Mouse (Mus musculus) kidney, embryonic 14.5 days (tissue): ENCODE data around the gene Samd11. TPM values are rescaled to one million over a fixed set of nuclear protein-coding genes. Genes with fewer than 3 reads are reported as not detected.

Source experiments
- ATAC-seq: fragments of 200-750 bp; cut with Nextera tagmentation; 2 replicates; pipeline ENCODE4 v1.8.0; 2017; ENCODE audit warnings: moderate number of reproducible peaks, mild to moderate bottlenecking, moderate TSS enrichment, moderate library complexity; ENCODE audit not compliant: low FRiP score, low TSS enrichment
- H3K27ac ChIP-seq: fragments of 300-500 bp; sonication (generic); 2 replicates; pipeline ENCODE4 v1.5.1; 2014; ENCODE audit warnings: low read depth, mild to moderate bottlenecking, low read length, moderate library complexity, mixed read lengths
- H3K27me3 ChIP-seq: fragments of 300-500 bp; sonication (generic); 2 replicates; pipeline ENCODE4 v1.6.1; 2014; ENCODE audit warnings: mild to moderate bottlenecking, low read length; ENCODE audit not compliant: control insufficient read depth, insufficient read depth
- H3K36me3 ChIP-seq: fragments of 300-500 bp; sonication (generic); 2 replicates; pipeline ENCODE4 v1.6.1; 2014; ENCODE audit warnings: low read length, mixed read lengths; ENCODE audit not compliant: control insufficient read depth, insufficient read depth
- H3K4me1 ChIP-seq: fragments of 300-500 bp; sonication (generic); 2 replicates; pipeline ENCODE4 v1.6.1; 2014; ENCODE audit warnings: low read length, mixed read lengths; ENCODE audit not compliant: control insufficient read depth, insufficient read depth
- H3K4me2 ChIP-seq: fragments of 300-500 bp; sonication (generic); replicated peaks from 2 replicates; pipeline ENCODE4 v1.6.1; 2014; ENCODE audit warnings: low read depth, mild to moderate bottlenecking, low read length
- H3K4me3 ChIP-seq: fragments of 300-500 bp; sonication (generic); 2 replicates; pipeline ENCODE4 v1.5.1; 2014; ENCODE audit warnings: mild to moderate bottlenecking, low read length
- H3K9ac ChIP-seq: fragments of 300-500 bp; sonication (generic); 2 replicates; pipeline ENCODE4 v1.6.1; 2014; ENCODE audit warnings: low read depth, mild to moderate bottlenecking, low read length, moderate library complexity
- H3K9me3 ChIP-seq: fragments of 300-500 bp; sonication (generic); 2 replicates; pipeline ENCODE4 v1.6.1; 2016; ENCODE audit warnings: low read length; ENCODE audit not compliant: control insufficient read depth
- WGBS: fragments of 180-500 bp; shearing (Covaris S2); extraction: QIAGEN DNeasy Blood & Tissue Kit; methylation state at CpG from one replicate; pipeline ENCODE4 v1.1.7; 2014; 5-methylcytosine and 5-hydroxymethylcytosine counted together
- polyA plus RNA-seq: library from polyadenylated mRNA; unstranded; fragments of >200 nt; fragmentation: Nextera tagmentation; extraction: Ambion mirVana; gene quantifications from 2 replicates; pipeline ENCODE4 v1.2.1, GENCODE M21; 2014

The Samd11 gene
- 0.18 and 0.20 TPM in 2 replicates for polyA plus RNA-seq

DNA sequence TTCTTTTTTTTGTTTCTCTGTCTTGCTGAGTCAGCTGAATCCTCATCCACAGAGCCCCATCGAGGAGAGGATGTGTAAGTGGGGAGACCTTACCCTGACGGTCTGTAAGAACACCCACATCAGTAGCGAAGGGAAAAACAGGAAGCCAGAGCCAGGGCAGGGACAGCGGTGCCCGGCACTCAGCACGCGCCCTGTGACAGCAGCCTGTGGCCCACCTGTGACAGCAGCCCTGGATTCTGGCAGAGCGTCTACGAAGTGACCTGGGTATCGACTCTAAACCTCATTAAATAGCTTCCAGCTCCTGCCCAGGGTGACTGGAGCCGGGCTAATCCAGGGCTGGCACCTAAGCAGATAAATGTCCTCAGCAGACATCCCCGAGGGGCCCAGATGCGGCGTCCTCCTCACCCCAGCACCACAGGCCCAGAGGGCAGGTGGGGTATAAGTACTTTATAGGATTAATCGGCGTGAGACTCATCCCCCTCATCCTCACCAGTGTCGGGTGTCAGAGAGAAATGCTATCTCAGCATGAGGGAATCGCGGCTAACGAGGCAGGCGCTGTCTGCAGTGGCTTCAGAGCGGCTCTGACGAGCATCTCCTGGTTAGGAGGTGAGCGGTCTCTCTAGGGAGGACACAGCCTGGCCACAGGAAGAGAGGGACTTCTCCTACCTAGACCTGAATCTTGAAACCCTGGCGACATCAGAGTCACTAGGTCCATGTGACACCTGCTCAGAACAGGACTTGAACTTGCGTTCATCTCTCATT, at the start of gene Samd11:
Gene Samd11, minus strand, starts transcription at position 580 of the 762 bp plus-strand sequence.
- Histone ChIP-seq H3K4me2 (peak within 1 kb of the TSS; percentile 6; the same call in 1 of the 2 replicates), H3K4me1 (peaks cover 13% of the 10 kb centered on the region; the same call in 1 of the 2 replicates), H3K27me3 (peaks cover 27% of the 10 kb centered on the region), H3K27ac (no peak within 1 kb of the TSS), H3K9me3 (no peaks in the 10 kb centered on the region), H3K4me3 (peak within 1 kb of the TSS; percentile 15), H3K36me3 (no peaks in the 10 kb centered on the region), H3K9ac (peak within 1 kb of the TSS; percentile 4; the same call in 1 of the 2 replicates)
- ATAC-seq = peak; percentile 67
- WGBS = 3% methylated on average over 26 of the region's 26 CpGs

DNA sequence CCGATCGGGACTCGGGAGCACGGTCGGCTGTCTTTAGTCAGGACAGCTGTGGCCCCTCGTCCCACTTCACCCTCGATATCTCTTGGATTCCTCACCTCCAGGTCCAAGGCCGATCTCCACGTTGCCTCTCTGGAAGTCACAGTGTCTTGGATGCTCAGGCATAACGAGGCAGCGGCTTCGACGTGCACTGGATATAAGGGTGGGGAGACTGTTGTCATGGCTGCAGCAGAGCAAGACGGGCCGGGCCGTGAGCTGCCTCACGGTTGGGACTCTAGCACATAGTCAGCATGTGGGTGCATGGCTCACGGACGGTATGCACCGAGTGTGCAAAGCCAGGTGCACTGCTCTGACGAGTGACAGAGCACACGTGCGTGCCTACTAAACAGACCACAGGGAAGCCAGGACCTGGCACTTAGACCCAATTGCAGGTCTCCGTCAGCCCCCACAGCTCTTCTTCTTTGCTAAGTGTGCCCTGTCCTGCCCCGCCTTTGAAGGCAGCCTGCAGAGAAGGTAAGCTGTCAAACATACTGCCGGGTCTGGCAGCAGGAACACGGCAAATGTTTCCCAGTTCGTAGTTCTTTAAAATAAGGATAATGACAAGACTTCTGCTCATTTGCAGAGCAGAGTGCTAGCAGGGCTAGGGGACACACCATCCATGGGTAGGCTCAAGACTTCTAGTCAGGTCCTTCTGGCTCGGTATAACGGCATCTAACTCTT, 938 bp downstream of the Samd11 start:
- no peaks in the 10 kb centered on the region for H3K36me3 ChIP-seq
- peak; percentile 45; the same call in 1 of the 2 replicates for ATAC-seq
- H3K27me3 ChIP-seq = peaks cover 27% of the 10 kb centered on the region
- H3K9ac ChIP-seq = peak overlapping the region; percentile 4; the same call in 1 of the 2 replicates
- H3K4me3 ChIP-seq = peak overlapping the region; percentile 15
- H3K4me1 ChIP-seq = peaks cover 13% of the 10 kb centered on the region; the same call in 1 of the 2 replicates
- H3K9me3 ChIP-seq = no peaks in the 10 kb centered on the region
- H3K4me2 ChIP-seq = peak overlapping the region; percentile 6; the same call in 1 of the 2 replicates
- 2% methylated on average over 30 of the region's 30 CpGs for whole genome bisulfite sequencing
- H3K27ac ChIP-seq = no peak overlapping the region

DNA sequence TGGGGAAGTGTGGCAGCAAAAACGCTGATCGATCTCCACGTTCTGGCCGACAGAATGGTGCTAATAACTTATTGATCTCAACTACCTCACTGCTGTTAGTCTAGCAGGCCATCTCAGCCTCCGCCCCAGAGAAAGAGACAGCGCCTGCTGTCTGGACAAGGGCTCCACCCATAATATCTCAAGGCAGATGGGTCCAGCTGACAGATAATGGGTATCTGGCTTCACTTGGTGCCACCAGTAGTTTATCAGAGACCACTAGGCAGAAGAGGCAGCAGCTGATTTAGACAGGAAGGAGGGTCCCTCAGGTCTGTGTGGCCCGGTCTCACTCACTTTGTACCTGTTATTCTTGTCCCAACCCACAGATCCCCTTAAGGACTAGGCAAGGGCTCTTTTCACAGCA, 2.4 kb downstream of the Samd11 start:
- H3K4me3 ChIP-seq = no peak overlapping the region
- peaks cover 27% of the 10 kb centered on the region for H3K27me3 ChIP-seq
- H3K4me1 ChIP-seq = peaks cover 13% of the 10 kb centered on the region; the same call in 1 of the 2 replicates
- no peak overlapping the region for H3K27ac ChIP-seq
- H3K9ac ChIP-seq = no peak overlapping the region
- H3K4me2 ChIP-seq = no peak overlapping the region
- WGBS = 37% methylated on average over 7 of the region's 7 CpGs
- H3K9me3 ChIP-seq = no peaks in the 10 kb centered on the region
- 0 out of 2 replicates have a peak, but pooled peaks have one; percentile 13 for ATAC-seq
- H3K36me3 ChIP-seq = peaks cover 13% of the 10 kb centered on the region

DNA sequence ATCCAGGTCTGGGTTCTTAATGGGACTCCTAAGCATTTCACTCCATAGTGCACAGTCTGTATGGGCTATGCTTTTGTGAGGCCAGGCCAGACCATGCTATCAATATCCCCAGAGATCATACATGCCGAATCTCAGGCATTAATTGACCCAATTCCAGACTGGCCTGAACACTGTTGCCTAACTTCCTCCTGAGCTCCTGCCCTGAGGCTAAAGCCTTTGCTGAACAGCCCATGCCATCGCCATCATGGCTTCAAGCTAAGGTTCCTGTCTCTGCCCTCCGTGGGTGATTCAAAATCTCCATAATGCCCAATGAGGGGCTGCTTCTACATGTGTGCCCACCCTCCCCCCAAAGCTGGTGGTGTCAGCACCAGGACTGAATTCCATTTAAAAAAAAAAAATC, 2.8 kb downstream of the Samd11 start:
- Histone ChIP-seq H3K27me3 (peaks cover 27% of the 10 kb centered on the region), H3K36me3 (peaks cover 17% of the 10 kb centered on the region), H3K9me3 (no peaks in the 10 kb centered on the region), H3K4me3 (no peak overlapping the region), H3K9ac (no peak overlapping the region), H3K27ac (no peak overlapping the region), H3K4me2 (no peak overlapping the region), H3K4me1 (peaks cover 13% of the 10 kb centered on the region; the same call in 1 of the 2 replicates)
- ATAC-seq = no peak
- 41% methylated on average over 3 of the region's 3 CpGs for WGBS

GRCm38 (mm10) chr4:156252140-156252539, 3.3 kb downstream of the Samd11 start:
- no peak for ATAC-seq

DNA sequence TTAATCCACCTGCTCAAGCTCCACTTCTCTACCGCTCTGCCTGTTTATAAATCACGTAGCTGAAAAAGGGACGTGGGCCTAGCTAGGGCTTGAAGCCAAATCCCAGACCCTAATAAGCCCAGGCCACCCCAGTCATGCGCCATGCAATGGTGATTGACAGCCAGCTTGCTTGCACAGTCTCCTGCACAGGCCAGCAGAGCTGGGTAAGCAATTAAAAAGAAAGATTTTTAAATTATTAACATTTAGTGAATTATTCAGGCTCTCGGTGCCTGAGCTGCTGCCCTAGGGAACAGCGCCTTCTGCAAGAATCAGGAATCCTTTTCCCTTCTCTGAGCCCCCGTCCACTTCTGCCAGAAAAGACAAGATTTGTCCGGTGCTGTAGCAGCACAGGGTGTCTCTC, 4.4 kb downstream of the Samd11 start:
- WGBS = 63% methylated on average over 8 of the region's 8 CpGs
- Histone ChIP-seq H3K36me3 (peaks cover 32% of the 10 kb centered on the region), H3K4me2 (no peak overlapping the region), H3K4me3 (no peak overlapping the region), H3K9ac (no peak overlapping the region), H3K27ac (no peak overlapping the region), H3K4me1 (peaks cover 13% of the 10 kb centered on the region; the same call in 1 of the 2 replicates), H3K9me3 (no peaks in the 10 kb centered on the region), H3K27me3 (peaks cover 27% of the 10 kb centered on the region)
- ATAC-seq = no peak

More at GRCm38 (mm10) chr4:156252140-156252539, 3.3 kb downstream of the Samd11 start:
- Histone ChIP-seq H3K27me3 (peaks cover 27% of the 10 kb centered on the region), H3K4me1 (peaks cover 13% of the 10 kb centered on the region; the same call in 1 of the 2 replicates), H3K4me3 (no peak overlapping the region), H3K4me2 (no peak overlapping the region), H3K9ac (no peak overlapping the region), H3K27ac (no peak overlapping the region), H3K9me3 (no peaks in the 10 kb centered on the region), H3K36me3 (peaks cover 22% of the 10 kb centered on the region)
- WGBS = 32% methylated on average over 7 of the region's 7 CpGs

DNA sequence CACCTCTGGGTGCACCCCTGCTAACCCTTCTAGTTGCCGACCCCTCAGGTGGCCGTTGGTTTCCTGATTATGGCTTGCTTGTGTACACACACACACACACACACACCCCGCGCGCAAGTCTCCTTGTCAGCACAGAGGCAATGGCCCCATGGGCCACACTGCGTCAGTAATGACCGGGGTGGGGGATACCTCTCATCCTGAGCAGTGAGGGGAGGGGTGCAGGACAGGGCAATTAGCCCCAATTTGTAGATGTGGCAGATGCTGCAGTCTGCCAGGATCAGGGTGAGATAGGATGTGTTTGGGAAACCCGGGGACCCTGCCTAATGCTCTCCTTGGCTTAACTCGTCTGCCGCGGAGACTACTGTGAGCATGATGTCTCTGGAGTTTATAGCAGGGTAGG, 5.9 kb downstream of the Samd11 start:
- Histone ChIP-seq H3K27me3 (peaks cover 15% of the 10 kb centered on the region), H3K9me3 (no peaks in the 10 kb centered on the region), H3K9ac (no peak overlapping the region), H3K4me1 (peaks cover 3% of the 10 kb centered on the region; the same call in 1 of the 2 replicates), H3K27ac (no peak overlapping the region), H3K36me3 (peaks cover 48% of the 10 kb centered on the region), H3K4me2 (no peak overlapping the region), H3K4me3 (no peak overlapping the region)
- ATAC-seq = no peak
- 59% methylated on average over 11 of the region's 11 CpGs for WGBS

GRCm38 (mm10) chr4:156236651-156237447, 18.6 kb downstream of the Samd11 start:
- Histone ChIP-seq H3K27me3 (no peaks in the 10 kb centered on the region), H3K4me2 (peak overlapping the region; percentile 60), H3K9me3 (no peaks in the 10 kb centered on the region), H3K4me1 (peaks cover 9% of the 10 kb centered on the region), H3K27ac (peak overlapping the region; percentile 97; the same call in 1 of the 2 replicates), H3K36me3 (peaks cover 61% of the 10 kb centered on the region), H3K9ac (peak overlapping the region; percentile 79), H3K4me3 (peak overlapping the region; percentile 83)
- 27% methylated on average over 55 of the region's 60 CpGs for WGBS
- ATAC-seq = no peak
